Mouse (Mus musculus) A20 (cell line): ENCODE results near the gene Golph3l.
"Not testable (repeated sequence)": the region's sequence is repeated elsewhere in the genome, so short reads cannot be mapped to it uniquely, and the experiment has no call there.

ENCODE experiments used
- DNase-seq: peaks from one replicate; pipeline ENCODE4 v3.0.0-alpha.2; 2011; ENCODE audit warnings: low read depth, low spot score

Gene Golph3l

GRCm38 (mm10) chr3:95588604-95589086, at the start of gene Golph3l:
Gene Golph3l (plus strand): TSS chr3:95588934.
- DNase-seq: peak; percentile 97

- peak; percentile 78 for DNase-seq
Measured at GRCm38 (mm10) chr3:95538936-95539335, 49.8 kb upstream of the Golph3l start.

GRCm38 (mm10) chr3:95539837-95540236, 48.9 kb upstream of the Golph3l start:
- DNase-seq: no peak

- DNase-seq: peak; percentile 71
Measured at GRCm38 (mm10) chr3:95541186-95541585, 47.5 kb upstream of the Golph3l start.

- DNase-seq: no peak
Measured at GRCm38 (mm10) chr3:95542171-95542570, 46.6 kb upstream of the Golph3l start.

GRCm38 (mm10) chr3:95542981-95543380, 45.8 kb upstream of the Golph3l start:
- DNase-seq: no peak

GRCm38 (mm10) chr3:95550176-95550575, 38.6 kb upstream of the Golph3l start:
- no peak for DNase-seq

- no peak for DNase-seq
Measured at GRCm38 (mm10) chr3:95553986-95554385, 34.7 kb upstream of the Golph3l start.

- no peak for DNase-seq
Measured at GRCm38 (mm10) chr3:95559437-95559836, 29.3 kb upstream of the Golph3l start, which contains the start of gene Hormad1. Gene Hormad1 (plus strand): TSS chr3:95559677.

GRCm38 (mm10) chr3:95560738-95561137, 28.0 kb upstream of the Golph3l start:
- DNase-seq: no peak

GRCm38 (mm10) chr3:95561826-95562225, 26.9 kb upstream of the Golph3l start:
- no peak for DNase-seq

GRCm38 (mm10) chr3:95569585-95569984, 19.1 kb upstream of the Golph3l start:
- no peak for DNase-seq

- no peak for DNase-seq
Measured at GRCm38 (mm10) chr3:95587754-95588603, 755 bp upstream of the Golph3l start.

- DNase-seq: no peak
Measured at GRCm38 (mm10) chr3:95598734-95599133, 10.0 kb downstream of the Golph3l start.

GRCm38 (mm10) chr3:95601287-95601686, 12.6 kb downstream of the Golph3l start:
- DNase-seq: no peak

GRCm38 (mm10) chr3:95606096-95606495, 17.4 kb downstream of the Golph3l start:
- DNase-seq: no peak

GRCm38 (mm10) chr3:95609195-95609594, 20.5 kb downstream of the Golph3l start:
- DNase-seq: no peak

GRCm38 (mm10) chr3:95613996-95614395, 25.3 kb downstream of the Golph3l start:
- no peak for DNase-seq

- DNase-seq: no peak
Measured at GRCm38 (mm10) chr3:95618511-95618910, 29.8 kb downstream of the Golph3l start.

- no peak for DNase-seq
Measured at GRCm38 (mm10) chr3:95621241-95621640, 32.5 kb downstream of the Golph3l start.

GRCm38 (mm10) chr3:95622421-95622820, 33.7 kb downstream of the Golph3l start:
- not testable (repeated sequence) for DNase-seq

GRCm38 (mm10) chr3:95623551-95623950, 34.8 kb downstream of the Golph3l start:
- no peak for DNase-seq

- DNase-seq: not testable (repeated sequence)
Measured at GRCm38 (mm10) chr3:95623991-95624515, 35.3 kb downstream of the Golph3l start.
